Comparison of ENCODE assay signal across 7 mouse cellular contexts in the genomic region with DNA sequence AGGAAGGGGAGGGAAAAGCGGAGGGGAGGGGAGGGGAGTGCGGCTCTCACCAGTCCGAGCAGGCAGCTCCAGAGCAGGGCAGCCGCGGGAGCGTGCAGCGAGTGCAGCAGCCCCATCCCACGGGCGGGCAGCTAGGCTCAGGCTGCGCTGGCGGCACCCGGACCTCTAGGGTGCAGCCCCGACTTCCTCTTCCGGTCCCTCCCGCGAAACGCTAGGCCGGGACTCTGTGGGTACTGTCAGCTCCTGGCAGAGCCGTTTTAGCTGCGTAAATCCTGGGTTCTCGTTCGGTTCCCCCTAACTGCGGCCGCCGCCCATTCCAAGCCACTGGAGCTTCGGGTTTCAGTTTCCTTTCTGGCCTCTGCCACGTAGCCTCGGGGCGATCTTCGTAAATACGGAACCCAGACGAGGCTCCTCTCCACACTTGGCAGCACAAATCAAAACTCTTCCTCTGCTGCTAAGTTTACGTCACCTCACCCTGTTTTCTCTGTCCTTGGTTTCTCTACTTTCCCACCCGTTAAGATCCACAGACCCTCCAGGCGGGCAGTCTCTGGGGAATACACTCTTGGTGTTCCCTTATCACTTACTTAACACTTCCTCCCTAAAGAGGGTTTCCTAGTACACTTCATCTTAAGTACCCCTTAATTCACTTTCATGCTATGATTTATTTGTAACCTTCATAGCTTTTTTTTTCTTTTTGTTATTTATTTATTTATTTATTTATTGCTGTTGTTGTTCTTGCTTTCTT. TPM values are rescaled to one million over a fixed set of nuclear protein-coding genes. Genes with fewer than 3 reads are reported as not detected.
DNase-seq lines count a peak whose midpoint lies in the region; ATAC-seq and TF ChIP-seq lines count a peak whose summit lies in the region.

A gene (minus strand): TSS at position 339 of the 745 bp plus-strand sequence.

- peak; percentile 98 for ATAC-seq in intestine, postnatal 0 days
- peak; percentile 100 for ATAC-seq in midbrain, embryonic 12.5 days (ENCODE audit: low FRiP score, low read depth)

- peak within 1 kb of the TSS; percentile 63 for H3K4me3 ChIP-seq in embryonic facial prominence, embryonic 10.5 days
- H3K4me3 ChIP-seq in intestine, postnatal 0 days (ENCODE audit: low read depth, low read length) = peak within 1 kb of the TSS; percentile 78
- H3K4me3 ChIP-seq in midbrain, embryonic 12.5 days = peak within 1 kb of the TSS; percentile 66
- peak within 1 kb of the TSS; percentile 86 for H3K4me3 ChIP-seq in small intestine, adult 2 months (ENCODE audit: low read depth, low read length)

- peak; percentile 51 for TF ChIP-seq CTCF in intestine, postnatal 0 days (IDR thresholded peaks at IDR 0.05; ENCODE audit: low read depth)
- no peak for TF ChIP-seq CTCF in small intestine, adult 2 months (IDR thresholded peaks at IDR 0.05; ENCODE audit: extremely low read depth, insufficient read length, insufficient replicate concordance, low read depth, low read length)

- H3K4me1 ChIP-seq in embryonic facial prominence, embryonic 10.5 days = peaks cover 17% of the 10 kb centered on the region
- H3K4me1 ChIP-seq in intestine, postnatal 0 days (replicated peaks; ENCODE audit: control insufficient read depth, insufficient read depth, low read length) = peaks cover 3% of the 10 kb centered on the region; the same call in 1 of the 2 replicates
- no peaks in the 10 kb centered on the region for H3K4me1 ChIP-seq in midbrain, embryonic 12.5 days
- H3K4me1 ChIP-seq in small intestine, adult 2 months (ENCODE audit: control insufficient read depth, insufficient read depth, insufficient read length, low read length) = peaks cover 7% of the 10 kb centered on the region; the same call in 1 of the 2 replicates

- peak within 1 kb of the TSS; percentile 78 for H3K4me2 ChIP-seq in intestine, postnatal 0 days (replicated peaks; ENCODE audit: low read depth)
- H3K4me2 ChIP-seq in midbrain, embryonic 12.5 days (replicated peaks) = peak within 1 kb of the TSS; percentile 69

- peak within 1 kb of the TSS; percentile 80 for H3K9ac ChIP-seq in intestine, postnatal 0 days (ENCODE audit: low read depth, low read length)
- peak within 1 kb of the TSS; percentile 80 for H3K9ac ChIP-seq in midbrain, embryonic 12.5 days (replicated peaks)

- peak; percentile 94 for DNase-seq in adrenal gland, postnatal 10 days
- DNase-seq in embryonic facial prominence, embryonic 10.5 days (ENCODE audit: low spot score) = peak; percentile 95
- no peak for DNase-seq in gonadal fat pad, adult 2 months (ENCODE audit: low read depth)
- peak; percentile 94 for DNase-seq in left cerebral cortex, postnatal 4 days

- TF ChIP-seq POLR2A in small intestine, adult 2 months (IDR thresholded peaks at IDR 0.05; ENCODE audit: low read depth, low read length) = peak; percentile 82; the same call in 1 of the 2 replicates

- no peaks in the 10 kb centered on the region for H3K36me3 ChIP-seq in embryonic facial prominence, embryonic 10.5 days (replicated peaks)
- no peaks in the 10 kb centered on the region; the same call in 1 of the 2 replicates for H3K36me3 ChIP-seq in intestine, postnatal 0 days (ENCODE audit: control insufficient read depth, insufficient read depth)
- no peaks in the 10 kb centered on the region for H3K36me3 ChIP-seq in midbrain, embryonic 12.5 days
- peaks cover 5% of the 10 kb centered on the region; the same call in 1 of the 2 replicates for H3K36me3 ChIP-seq in small intestine, adult 2 months (ENCODE audit: control insufficient read depth, insufficient read depth, low read length)

- H3K9me3 ChIP-seq in embryonic facial prominence, embryonic 10.5 days = no peaks in the 10 kb centered on the region
- no peaks in the 10 kb centered on the region for H3K9me3 ChIP-seq in intestine, postnatal 0 days (ENCODE audit: control insufficient read depth)
- H3K9me3 ChIP-seq in midbrain, embryonic 12.5 days = no peaks in the 10 kb centered on the region

- WGBS in embryonic facial prominence, embryonic 10.5 days = under 1% methylated on average over 35 of the region's 35 CpGs
- WGBS in intestine, postnatal 0 days = under 1% methylated on average over 33 of the region's 35 CpGs
- under 1% methylated on average over 34 of the region's 35 CpGs for WGBS in midbrain, embryonic 12.5 days
- WGBS in small intestine, adult 2 months = under 1% methylated on average over 34 of the region's 35 CpGs

- no peaks in the 10 kb centered on the region for H3K27me3 ChIP-seq in embryonic facial prominence, embryonic 10.5 days (replicated peaks; ENCODE audit: low read depth, poor library complexity, severe bottlenecking)
- H3K27me3 ChIP-seq in intestine, postnatal 0 days (replicated peaks; ENCODE audit: control insufficient read depth, insufficient read depth, low read length) = no peaks in the 10 kb centered on the region
- peaks cover 3% of the 10 kb centered on the region; the same call in 1 of the 2 replicates for H3K27me3 ChIP-seq in midbrain, embryonic 12.5 days
- H3K27me3 ChIP-seq in small intestine, adult 2 months (ENCODE audit: control insufficient read depth, insufficient read depth, low read length) = no peaks in the 10 kb centered on the region

- intact Hi-C loops in left cerebral cortex, postnatal 4 days (cut with DNase I) = loop anchor here (5.0 kb wide), 1 partner anchor 74 kb away; a partner anchor contains a TSS

- peak within 1 kb of the TSS; percentile 91 for H3K27ac ChIP-seq in embryonic facial prominence, embryonic 10.5 days (replicated peaks)
- peak within 1 kb of the TSS; percentile 97 for H3K27ac ChIP-seq in intestine, postnatal 0 days (ENCODE audit: low read depth, low read length)
- H3K27ac ChIP-seq in midbrain, embryonic 12.5 days (replicated peaks) = peak within 1 kb of the TSS; percentile 96
- H3K27ac ChIP-seq in small intestine, adult 2 months (ENCODE audit: insufficient read depth, low read depth, low read length) = peak within 1 kb of the TSS; percentile 97

RNA-seq across cellular contexts. Expression of the gene that starts here (rescaled TPM):
- 10 to 100 TPM; 60.4 to 67.2 TPM for total RNA-seq in adrenal gland, postnatal 10 days (2021)
- 28.5 and 28.7 TPM in 2 replicates for polyA plus RNA-seq in embryonic facial prominence, embryonic 10.5 days (2016; fragmentation: Nextera tagmentation; extraction: Ambion mirVana)
- polyA plus RNA-seq in gonadal fat pad, adult 2 months (2012; rRNA removed) = 14.6 and 15.6 TPM in 2 replicates
- polyA plus RNA-seq in intestine, postnatal 0 days (2015; fragmentation: Nextera tagmentation; extraction: Ambion mirVana) = 77.3 and 87.4 TPM in 2 replicates
- total RNA-seq in left cerebral cortex, postnatal 4 days (2021) = 10 to 100 TPM; 31.6 to 32.4 TPM
- polyA plus RNA-seq in midbrain, embryonic 12.5 days (2016; fragmentation: Nextera tagmentation; extraction: Ambion mirVana) = 33.9 and 34.0 TPM in 2 replicates
- polyA plus RNA-seq in small intestine, adult 2 months (2012; rRNA removed) = 6.0 and 12.0 TPM in 2 replicates
